ENCODE assay signal across 12 mouse cellular contexts in the genomic region with DNA sequence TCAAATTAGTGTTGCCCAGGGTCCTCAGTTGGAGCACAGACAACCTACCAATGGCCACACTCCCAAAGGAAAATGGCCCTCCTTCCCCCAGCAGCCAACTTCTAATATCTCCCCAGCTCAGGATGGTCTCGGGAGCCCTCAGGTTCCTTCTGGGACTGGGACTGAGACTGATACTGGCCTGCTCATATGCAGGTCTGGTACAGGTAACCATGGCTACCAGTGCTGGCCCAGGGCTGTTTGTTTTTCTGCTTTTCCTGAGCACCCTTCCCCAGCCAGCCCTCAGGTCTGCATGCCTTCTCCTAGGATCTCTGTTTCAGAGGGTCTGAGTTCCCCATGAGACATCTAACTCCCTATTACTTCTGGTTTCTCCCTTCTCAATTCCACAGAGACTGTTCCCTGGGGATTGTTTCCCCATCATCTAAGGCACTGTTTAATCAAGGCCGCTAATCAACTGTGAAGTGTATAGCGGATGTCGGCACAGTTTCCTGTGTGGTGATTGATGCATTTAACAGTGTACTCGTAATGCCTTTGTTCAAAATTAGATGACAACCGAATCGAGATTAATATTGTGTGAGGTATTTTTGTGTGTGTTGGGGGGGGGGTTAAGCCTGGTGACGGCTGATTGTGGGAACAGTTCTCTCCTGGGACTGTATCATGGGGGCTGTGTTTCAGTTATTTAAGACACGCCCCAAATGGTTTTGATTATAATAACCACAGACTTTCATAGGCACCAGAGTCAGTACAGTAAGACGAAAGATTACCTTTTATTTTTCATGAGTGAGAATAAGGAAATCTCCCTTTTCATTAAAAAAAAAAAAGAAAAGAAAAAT.
DNase-seq lines count a peak whose midpoint lies in the region; ATAC-seq lines count a peak whose summit lies in the region.
"Had no signal": no experiment of that assay in that cellular context is flagged by ENCODE, and none has a peak within 500 bp of the region (broad histone marks: within the 10 kb centered on the region; RNA-seq: fewer than 3 reads in every experiment).

No protein-coding gene starts in this region.

- DNase-seq in embryonic facial prominence, embryonic 11.5 days (ENCODE audit: low spot score), result peak; percentile 5
- no peak for DNase-seq in embryonic facial prominence, embryonic 10.5 days (ENCODE audit: low spot score)
- DNase-seq in lung, postnatal 10 days, result peak; percentile 30
- peak; percentile 8 for DNase-seq in retina, embryonic 14.5 days (ENCODE audit: low spot score)
- DNase-seq in left cerebral cortex, postnatal 14 days (ENCODE audit: low spot score in 2 of 2), result no peak
- DNase-seq in spleen, postnatal 4 days (ENCODE audit: low spot score in 2 of 2), result no peak
- DNase-seq: adrenal gland, adult 2 months; cerebellum, adult 9-10 months had no signal

- H3K4me2 ChIP-seq in embryonic facial prominence, embryonic 11.5 days (ENCODE audit: low read depth, low read length), result no peak overlapping the region
- H3K4me2 ChIP-seq in midbrain, embryonic 12.5 days (replicated peaks), result no peak overlapping the region
- H3K4me2 ChIP-seq in midbrain, embryonic 16.5 days (ENCODE audit: low read length), result no peak overlapping the region
- H3K4me2 ChIP-seq: embryonic facial prominence, embryonic 15.5 days had no signal

- H3K4me1 ChIP-seq in embryonic facial prominence, embryonic 11.5 days (ENCODE audit: control insufficient read depth, insufficient read depth, low read length), result no peaks in the 10 kb centered on the region
- no peaks in the 10 kb centered on the region for H3K4me1 ChIP-seq in embryonic facial prominence, embryonic 10.5 days
- H3K4me1 ChIP-seq in midbrain, embryonic 12.5 days, result no peaks in the 10 kb centered on the region
- H3K4me1 ChIP-seq in midbrain, embryonic 16.5 days (ENCODE audit: control insufficient read depth, insufficient read depth, low read length), result no peaks in the 10 kb centered on the region
- H3K4me1 ChIP-seq: embryonic facial prominence, embryonic 15.5 days had no signal

- H3K4me3 ChIP-seq in embryonic facial prominence, embryonic 11.5 days (ENCODE audit: low read depth, low read length), result no peak overlapping the region
- H3K4me3 ChIP-seq in embryonic facial prominence, embryonic 10.5 days, result no peak overlapping the region
- H3K4me3 ChIP-seq in midbrain, embryonic 12.5 days, result no peak overlapping the region
- H3K4me3 ChIP-seq in midbrain, embryonic 16.5 days (ENCODE audit: low read depth, low read length), result no peak overlapping the region
- H3K4me3 ChIP-seq: embryonic facial prominence, embryonic 15.5 days had no signal

- H3K9ac ChIP-seq in embryonic facial prominence, embryonic 11.5 days (replicated peaks; ENCODE audit: low read length), result no peak overlapping the region
- H3K9ac ChIP-seq in midbrain, embryonic 12.5 days (replicated peaks), result no peak overlapping the region
- H3K9ac ChIP-seq in midbrain, embryonic 16.5 days (ENCODE audit: low read depth, low read length), result no peak overlapping the region
- H3K9ac ChIP-seq: embryonic facial prominence, embryonic 15.5 days had no signal

- intact Hi-C loops in left cerebral cortex, postnatal 14 days (cut with DNase I), result no loop called here

- H3K27me3 ChIP-seq in embryonic facial prominence, embryonic 11.5 days (ENCODE audit: control insufficient read depth, insufficient read depth, low read length), result no peaks in the 10 kb centered on the region
- no peaks in the 10 kb centered on the region for H3K27me3 ChIP-seq in embryonic facial prominence, embryonic 10.5 days (replicated peaks; ENCODE audit: low read depth, poor library complexity, severe bottlenecking)
- no peaks in the 10 kb centered on the region for H3K27me3 ChIP-seq in midbrain, embryonic 12.5 days
- H3K27me3 ChIP-seq in midbrain, embryonic 16.5 days (ENCODE audit: control insufficient read depth, insufficient read depth, low read depth, low read length), result no peaks in the 10 kb centered on the region
- H3K27me3 ChIP-seq: embryonic facial prominence, embryonic 15.5 days had no signal

- 73% methylated on average over 10 of the region's 10 CpGs for WGBS in embryonic facial prominence, embryonic 11.5 days
- WGBS in embryonic facial prominence, embryonic 10.5 days, result 77% methylated on average over 10 of the region's 10 CpGs
- WGBS in midbrain, embryonic 12.5 days, result 80% methylated on average over 10 of the region's 10 CpGs
- WGBS in midbrain, embryonic 16.5 days, result 63% methylated on average over 10 of the region's 10 CpGs

- no peaks in the 10 kb centered on the region for H3K36me3 ChIP-seq in embryonic facial prominence, embryonic 11.5 days (replicated peaks; ENCODE audit: control insufficient read depth, insufficient read depth, low read depth, low read length)
- no peaks in the 10 kb centered on the region for H3K36me3 ChIP-seq in embryonic facial prominence, embryonic 10.5 days (replicated peaks)
- H3K36me3 ChIP-seq in midbrain, embryonic 12.5 days, result no peaks in the 10 kb centered on the region
- H3K36me3 ChIP-seq in midbrain, embryonic 16.5 days (ENCODE audit: control insufficient read depth, insufficient read depth, low read length), result no peaks in the 10 kb centered on the region
- H3K36me3 ChIP-seq: embryonic facial prominence, embryonic 15.5 days had no signal

- no peaks in the 10 kb centered on the region for H3K9me3 ChIP-seq in embryonic facial prominence, embryonic 11.5 days (replicated peaks; ENCODE audit: control insufficient read depth, low read length)
- H3K9me3 ChIP-seq in embryonic facial prominence, embryonic 10.5 days, result no peaks in the 10 kb centered on the region
- H3K9me3 ChIP-seq in midbrain, embryonic 12.5 days, result no peaks in the 10 kb centered on the region
- H3K9me3 ChIP-seq in midbrain, embryonic 16.5 days (replicated peaks; ENCODE audit: control insufficient read depth, low read length, poor library complexity, severe bottlenecking), result no peaks in the 10 kb centered on the region
- H3K9me3 ChIP-seq: embryonic facial prominence, embryonic 15.5 days had no signal

- no peak overlapping the region for H3K27ac ChIP-seq in embryonic facial prominence, embryonic 11.5 days (replicated peaks; ENCODE audit: low read depth, low read length)
- H3K27ac ChIP-seq in embryonic facial prominence, embryonic 10.5 days (replicated peaks), result no peak overlapping the region
- H3K27ac ChIP-seq in midbrain, embryonic 12.5 days (replicated peaks), result no peak overlapping the region
- H3K27ac ChIP-seq in midbrain, embryonic 16.5 days (ENCODE audit: low read length), result no peak overlapping the region
- H3K27ac ChIP-seq: embryonic facial prominence, embryonic 15.5 days had no signal

- no peak; the same call in 1 of the 2 replicates for ATAC-seq in embryonic facial prominence, embryonic 11.5 days (replicated peaks; ENCODE audit: insufficient number of reproducible peaks, low FRiP score, low TSS enrichment, low read depth)
- ATAC-seq in midbrain, embryonic 12.5 days (ENCODE audit: low FRiP score, low read depth), result peak; percentile 60; the same call in 1 of the 2 replicates
- ATAC-seq in midbrain, embryonic 16.5 days, result no peak
- ATAC-seq: Patski had no signal

Comparison
In these comparisons a context has a peak if more than half of its experiments do, and no peak if none do; other contexts are left out.
1. DNase-seq: peak in embryonic facial prominence, embryonic 11.5 days (single experiment), lung, postnatal 10 days (single experiment) and retina, embryonic 14.5 days (single experiment); none in embryonic facial prominence, embryonic 10.5 days (single experiment), left cerebral cortex, postnatal 14 days (0 of 2) and spleen, postnatal 4 days (0 of 2).